Mouse (Mus musculus): ENCODE results near the gene Cyp4f17. TPM values are rescaled to one million over a fixed set of nuclear protein-coding genes. Genes with fewer than 3 reads are reported as not detected.

Gene Cyp4f17
- 0.25 and 0.29 TPM in 2 replicates for total RNA-seq (2023)

DNA sequence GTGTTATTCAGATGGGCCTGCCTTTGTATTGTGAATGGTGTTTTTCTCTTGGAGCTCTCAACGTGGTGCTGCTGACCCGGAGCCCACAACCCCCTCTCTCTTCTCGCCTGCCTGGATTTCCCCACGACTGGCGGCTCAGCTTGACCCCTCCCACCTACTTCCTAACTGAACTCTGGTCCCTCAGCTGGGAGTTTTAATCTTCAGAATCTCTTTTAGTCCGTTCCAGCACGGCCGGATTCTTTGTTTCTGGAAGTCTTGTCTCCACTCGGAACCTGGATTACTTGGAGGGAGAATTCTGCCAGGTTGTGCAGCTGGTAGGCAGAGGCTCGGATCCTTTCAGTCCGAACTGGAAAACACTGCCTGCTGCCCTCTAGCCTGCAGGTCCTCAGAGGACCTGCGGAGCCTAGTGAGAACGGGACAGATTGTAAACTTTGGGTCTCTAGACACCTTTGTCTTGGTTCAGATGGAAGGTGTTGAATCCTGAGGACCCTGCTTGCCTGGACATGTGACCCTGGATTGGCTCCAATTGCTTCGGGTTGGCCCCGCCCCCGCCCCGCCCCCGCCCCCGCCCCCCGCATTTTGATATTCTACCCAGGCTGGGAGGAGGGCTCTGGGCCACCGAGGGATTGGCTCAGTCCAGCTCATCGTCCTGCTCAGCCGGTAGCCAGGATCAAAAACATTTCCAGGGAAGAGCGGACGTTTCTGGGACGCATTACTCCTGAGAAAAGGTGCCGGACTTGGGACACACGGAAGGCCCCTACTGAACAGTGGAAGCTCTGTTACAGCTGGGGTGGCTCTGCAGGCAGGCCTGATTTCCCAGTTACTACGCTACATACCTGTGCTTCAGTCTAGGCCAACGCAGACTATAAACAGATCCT lies at the start of gene Cyp4f17:
Gene Cyp4f17 (plus strand): TSS at position 200 of the 878 bp plus-strand sequence.

GRCm38 (mm10) chr17:32536051-32536866 lies 30.4 kb downstream of the Cyp4f17 start, which contains the start of gene Cyp4f16:
Cyp4f16 (plus strand) TSS chr17:32536558.

Other genes starting within 250 kb of the Cyp4f17 start
- gene Brd4, start 221.3 kb upstream of the Cyp4f17 start, total RNA-seq (2023), result 251 and 326 TPM in 2 replicates
- gene Akap8, start 184.8 kb upstream of the Cyp4f17 start, total RNA-seq (2023), result 77.8 and 97.5 TPM in 2 replicates
- 28.9 and 40.3 TPM in 2 replicates for gene Akap8l, start 155.4 kb upstream of the Cyp4f17 start, total RNA-seq (2023)
- 13.4 and 16.6 TPM in 2 replicates for gene Wiz, start 116.6 kb upstream of the Cyp4f17 start, total RNA-seq (2023)
- 42.4 and 48.5 TPM in 2 replicates for gene Rasal3, start 102.5 kb upstream of the Cyp4f17 start, total RNA-seq (2023)
- 0.18 and 0.69 TPM in 2 replicates for gene Pglyrp2, start 81.9 kb upstream of the Cyp4f17 start, total RNA-seq (2023)
- not detected in 2 replicates for gene Cyp4f39, start 53.3 kb upstream of the Cyp4f17 start, total RNA-seq (2023)
- gene Cyp4f16, start 30.5 kb downstream of the Cyp4f17 start, total RNA-seq (2023), result 10.0 and 12.3 TPM in 2 replicates
- gene Cyp4f37, start 115.3 kb downstream of the Cyp4f17 start, total RNA-seq (2023), result 0.20 and 0.51 TPM in 2 replicates
- gene Cyp4f40, start 152.8 kb downstream of the Cyp4f17 start, total RNA-seq (2023), result not detected in 2 replicates
- not detected in 2 replicates for gene Cyp4f15, start 179.6 kb downstream of the Cyp4f17 start, total RNA-seq (2023)

All from neutrophil, adult 65 days (primary cell).